Mouse (Mus musculus) adrenal gland, adult 18-20 months (tissue): ENCODE results near the gene Zup1. TPM values are rescaled to one million over a fixed set of nuclear protein-coding genes. Genes with fewer than 3 reads are reported as not detected.
"Not testable (repeated sequence)": the region's sequence is repeated elsewhere in the genome, so short reads cannot be mapped to it uniquely, and the experiment has no call there.

ENCODE experiments used
- DNase-seq, 2 experiments: peaks; one replicate each; pipeline ENCODE4 v3.0.0; 2021 to 2022; ENCODE audit warnings: low spot score in 2 of 2
- long read RNA-seq, 2 experiments: library from polyadenylated mRNA; stranded (forward); transcript quantifications; one replicate each; pipeline ENCODE4 v2.0.0; 2021
- total RNA-seq, 2 experiments: library from RNA; stranded (reverse); gene quantifications; 1 replicate in 1 of 2; 2 replicates in 1 of 2; pipeline ENCODE4 v1.2.3; 2021

Gene Zup1
- total RNA-seq: 10 to 100 TPM; 13.3 to 13.7 TPM
- long read RNA-seq, experiment 1, partial matches to known transcripts: 1 of 10 reads
- long read RNA-seq, experiment 1, other reads (novel, unspliced or antisense): 4 of 10 reads
- long read RNA-seq, experiment 2, transcript Zup1-202 (11 exons, 2,180 nt): major isoform, 6 of 16 reads
- long read RNA-seq, experiment 2, partial matches to known transcripts: 3 of 16 reads
- long read RNA-seq, experiment 2, other reads (novel, unspliced or antisense): 7 of 16 reads

DNA sequence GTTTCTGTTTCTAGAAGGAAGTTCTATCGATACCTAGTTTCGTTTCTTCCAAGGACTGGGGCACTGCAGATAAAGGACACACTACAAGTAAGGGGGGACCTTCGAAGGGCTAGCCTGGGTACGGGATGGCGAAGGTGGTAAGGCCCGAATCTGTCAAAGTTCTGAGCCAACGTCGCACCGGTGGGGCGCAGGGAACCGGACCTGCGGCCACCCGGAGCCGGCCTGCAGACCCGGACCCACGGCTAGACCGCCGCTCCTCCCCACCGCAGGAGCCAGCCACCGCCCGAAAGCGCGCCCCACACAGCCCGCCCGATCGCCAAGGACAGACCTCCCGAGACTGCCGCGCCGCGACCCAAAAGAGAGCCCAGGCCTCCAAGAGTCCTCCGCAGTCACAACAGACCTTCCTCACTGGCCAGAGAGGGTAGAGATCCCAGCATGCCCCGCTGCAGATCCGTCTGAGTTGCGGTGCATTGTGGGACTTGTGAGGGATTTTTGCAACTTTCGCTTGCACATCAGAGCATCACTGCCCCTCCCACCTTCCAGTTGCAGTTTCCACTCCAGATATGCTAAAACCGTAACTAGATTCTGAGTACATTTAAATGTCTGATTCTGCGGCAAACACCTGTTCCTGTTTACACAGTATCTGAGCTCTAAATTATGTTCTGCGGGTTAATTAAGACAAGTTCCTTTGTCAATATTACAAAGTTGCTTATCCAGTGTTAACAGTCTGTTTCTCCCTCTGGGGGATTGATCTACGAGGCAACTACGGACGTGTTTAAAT lies at the start of gene Zup1:
Gene Zup1, minus strand, starts transcription at position 467 of the 781 bp plus-strand sequence.
- peak; percentile 73 for DNase-seq

DNA sequence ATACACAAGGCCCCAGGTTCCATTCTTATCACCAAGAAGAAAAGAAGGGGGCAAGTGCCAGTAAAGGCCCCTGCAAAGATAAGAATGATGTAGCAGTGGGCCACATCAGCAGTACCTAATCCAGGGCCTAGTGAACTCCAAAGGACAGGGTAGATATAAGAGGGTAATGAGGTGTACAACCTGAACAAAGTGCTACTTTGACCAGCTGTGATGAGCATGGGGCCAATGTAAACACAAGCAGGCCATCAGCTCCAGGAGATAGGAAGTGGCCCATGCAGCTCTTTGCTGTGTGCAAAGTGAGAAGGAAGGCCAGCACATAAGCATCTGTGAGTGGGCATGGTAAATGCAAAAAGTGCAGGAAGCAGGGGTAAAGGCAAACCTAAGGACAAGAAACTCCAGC lies 47.3 kb upstream of the Zup1 start:
- no peak for DNase-seq

DNA sequence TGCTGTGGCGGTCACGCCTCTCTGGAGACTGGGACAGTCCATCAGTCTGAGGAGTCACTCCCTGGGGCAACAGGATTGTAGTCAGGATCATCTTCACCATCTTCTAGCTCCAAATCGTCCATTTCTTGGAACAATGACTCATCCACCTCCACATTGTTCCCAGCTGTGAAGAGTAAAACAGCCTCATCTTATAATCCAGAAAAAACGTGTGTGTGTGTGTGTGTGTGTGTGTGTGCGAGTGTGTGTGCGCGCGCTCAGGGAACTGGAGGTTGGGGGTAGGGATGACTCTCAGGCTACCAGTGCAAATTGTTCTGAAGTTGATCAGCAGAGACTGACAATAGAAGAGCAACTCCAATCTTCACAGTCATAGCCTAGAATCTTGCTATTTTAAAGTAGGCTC lies 45.6 kb upstream of the Zup1 start:
- not testable (repeated sequence) for DNase-seq

DNA sequence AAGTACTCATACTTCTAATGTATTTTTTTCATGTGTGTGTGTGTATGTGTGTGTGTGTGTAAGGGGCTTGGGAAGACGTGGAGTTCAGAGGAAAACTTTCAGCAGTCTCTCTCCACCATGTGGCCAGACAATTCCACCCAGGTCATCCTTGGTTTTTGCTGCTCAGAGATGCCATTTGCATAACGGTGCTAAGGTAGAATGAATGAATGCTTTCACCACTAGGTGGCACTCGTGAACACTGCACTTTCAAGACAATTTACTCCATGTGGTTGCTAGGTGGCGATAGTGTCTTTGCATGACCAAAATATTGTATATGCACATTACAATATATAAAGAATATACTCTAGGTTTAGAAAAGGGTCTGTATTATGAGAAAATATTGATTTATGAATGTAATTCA lies 35.7 kb upstream of the Zup1 start:
- peak; percentile 43 to 47 for DNase-seq

DNA sequence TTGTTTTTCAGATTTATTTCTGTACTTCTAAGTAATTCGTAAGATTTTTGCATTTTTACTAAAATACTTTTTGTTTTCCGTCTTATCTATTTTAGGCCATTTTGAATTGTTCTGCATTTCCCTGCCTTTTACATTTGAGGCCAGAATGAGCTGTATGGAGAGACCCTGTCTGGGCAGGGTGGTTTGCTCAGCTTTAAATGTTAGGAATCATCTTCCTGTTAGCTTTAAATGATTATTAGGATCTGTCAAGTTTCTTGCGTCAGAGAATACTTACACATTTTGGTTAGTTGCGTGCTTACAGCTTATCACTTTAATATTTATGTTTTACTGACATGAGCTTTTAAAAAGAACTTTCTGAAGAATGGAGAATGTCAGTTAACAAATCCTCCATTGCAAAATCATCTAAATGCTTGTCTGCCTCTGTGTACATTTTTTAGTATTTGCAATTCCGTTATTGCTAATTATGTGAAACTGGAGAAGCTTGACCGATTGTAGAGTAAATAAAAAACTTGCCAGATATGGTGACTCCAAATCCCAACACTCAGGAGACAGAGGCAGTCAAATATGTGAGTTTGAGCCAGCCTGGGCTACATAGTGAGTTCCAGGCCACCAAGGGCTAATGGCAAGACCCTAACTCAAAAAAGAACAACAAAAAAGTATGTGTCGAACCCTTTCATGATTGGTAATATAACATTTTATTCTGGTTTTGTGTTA lies 23.9 kb upstream of the Zup1 start:
- no peak for DNase-seq

DNA sequence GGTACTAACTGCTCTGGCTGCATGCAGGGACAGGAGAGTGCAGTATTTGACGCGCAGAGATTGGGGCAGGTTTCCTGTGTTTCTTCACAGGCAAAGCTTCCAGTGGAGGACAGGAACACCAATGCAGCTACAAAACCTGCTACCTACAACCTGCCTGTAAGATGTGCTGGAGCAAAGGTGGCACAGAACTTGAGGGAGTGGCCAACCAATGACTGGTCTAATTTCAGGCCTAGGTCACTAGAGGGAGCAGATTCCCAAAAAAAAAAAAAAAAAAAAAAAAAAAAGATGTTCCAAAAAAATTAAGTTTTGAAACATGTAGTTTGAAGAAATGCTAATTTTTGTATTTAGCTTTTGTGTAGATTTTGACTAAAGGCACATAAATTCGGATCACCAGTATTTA lies 1.4 kb upstream of the Zup1 start:
- DNase-seq: no peak

DNA sequence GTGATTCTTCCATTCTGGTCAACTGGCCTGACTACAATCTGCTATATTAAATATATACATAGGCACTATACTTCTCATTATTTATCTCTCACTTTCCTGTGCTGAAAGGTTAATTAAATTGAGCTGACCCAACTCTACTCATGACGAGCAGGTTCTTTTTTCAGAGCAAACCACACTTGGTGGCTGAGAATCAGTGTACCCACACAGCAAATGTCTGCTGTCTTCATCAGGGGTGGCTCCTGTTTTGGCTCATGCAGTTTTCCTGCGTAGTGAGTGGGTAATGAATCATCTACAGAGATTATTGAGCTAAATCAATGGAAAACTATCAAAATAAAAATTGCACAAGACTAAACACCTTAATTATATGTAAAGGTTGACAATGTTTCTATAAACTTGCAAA lies 4.7 kb downstream of the Zup1 start:
- DNase-seq: no peak

DNA sequence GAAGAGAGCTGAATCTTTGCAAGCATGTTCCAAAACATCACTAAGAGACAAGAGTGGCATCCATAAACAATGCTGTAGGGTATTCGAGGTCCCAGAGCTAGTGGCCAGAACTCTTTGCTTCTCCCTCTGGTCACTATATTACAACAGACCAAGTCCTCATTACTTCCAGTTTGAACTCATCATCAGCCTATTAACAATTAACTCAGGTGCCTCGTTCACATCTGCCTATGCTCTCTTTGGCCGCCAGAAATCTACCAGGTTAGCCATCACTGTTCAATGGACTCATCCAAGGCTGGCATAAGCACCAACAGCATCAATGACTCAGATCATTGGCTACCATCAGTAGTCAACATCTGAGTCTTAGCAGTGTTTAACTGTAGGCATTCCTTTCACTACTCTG lies 5.7 kb downstream of the Zup1 start:
- DNase-seq: no peak

DNA sequence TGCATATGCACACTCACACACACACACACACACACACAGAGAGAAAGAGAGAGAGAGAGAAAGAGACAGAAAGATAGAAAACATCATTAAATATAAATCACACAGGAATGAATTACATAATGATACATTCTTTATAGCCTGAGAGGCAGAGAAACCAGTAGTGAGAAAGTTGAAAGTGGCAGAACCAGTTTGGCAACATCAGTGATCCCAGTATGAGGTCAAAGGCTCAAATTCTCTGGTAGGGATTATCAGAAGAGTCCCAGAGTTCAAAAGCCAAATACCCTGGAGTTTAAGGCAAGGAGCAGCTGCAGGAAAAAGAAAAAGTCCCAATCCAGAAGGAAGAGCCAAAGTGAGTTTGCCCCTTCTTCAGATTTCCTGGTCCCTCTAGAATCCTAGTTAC lies 10.4 kb downstream of the Zup1 start:
- no peak for DNase-seq

DNA sequence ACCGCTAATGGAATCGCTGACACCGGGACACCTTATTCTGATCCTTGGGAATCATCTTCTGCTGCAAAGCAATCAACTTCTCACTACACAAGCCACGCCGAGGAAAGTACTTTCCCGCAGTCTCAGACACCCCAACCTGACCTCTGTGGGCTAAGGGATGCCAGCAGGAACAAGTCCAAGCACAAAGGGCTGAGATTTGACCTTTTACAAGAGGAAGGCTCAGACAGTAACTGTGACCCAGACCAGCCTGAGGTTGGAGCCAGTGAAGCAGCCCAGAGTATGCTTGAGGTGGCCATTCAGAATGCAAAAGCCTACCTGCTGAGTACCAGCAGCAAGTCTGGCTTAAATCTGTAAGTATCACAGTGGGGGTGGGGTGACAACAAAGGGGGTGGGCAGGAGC lies 45.6 kb downstream of the Zup1 start:
- DNase-seq: no peak

DNA sequence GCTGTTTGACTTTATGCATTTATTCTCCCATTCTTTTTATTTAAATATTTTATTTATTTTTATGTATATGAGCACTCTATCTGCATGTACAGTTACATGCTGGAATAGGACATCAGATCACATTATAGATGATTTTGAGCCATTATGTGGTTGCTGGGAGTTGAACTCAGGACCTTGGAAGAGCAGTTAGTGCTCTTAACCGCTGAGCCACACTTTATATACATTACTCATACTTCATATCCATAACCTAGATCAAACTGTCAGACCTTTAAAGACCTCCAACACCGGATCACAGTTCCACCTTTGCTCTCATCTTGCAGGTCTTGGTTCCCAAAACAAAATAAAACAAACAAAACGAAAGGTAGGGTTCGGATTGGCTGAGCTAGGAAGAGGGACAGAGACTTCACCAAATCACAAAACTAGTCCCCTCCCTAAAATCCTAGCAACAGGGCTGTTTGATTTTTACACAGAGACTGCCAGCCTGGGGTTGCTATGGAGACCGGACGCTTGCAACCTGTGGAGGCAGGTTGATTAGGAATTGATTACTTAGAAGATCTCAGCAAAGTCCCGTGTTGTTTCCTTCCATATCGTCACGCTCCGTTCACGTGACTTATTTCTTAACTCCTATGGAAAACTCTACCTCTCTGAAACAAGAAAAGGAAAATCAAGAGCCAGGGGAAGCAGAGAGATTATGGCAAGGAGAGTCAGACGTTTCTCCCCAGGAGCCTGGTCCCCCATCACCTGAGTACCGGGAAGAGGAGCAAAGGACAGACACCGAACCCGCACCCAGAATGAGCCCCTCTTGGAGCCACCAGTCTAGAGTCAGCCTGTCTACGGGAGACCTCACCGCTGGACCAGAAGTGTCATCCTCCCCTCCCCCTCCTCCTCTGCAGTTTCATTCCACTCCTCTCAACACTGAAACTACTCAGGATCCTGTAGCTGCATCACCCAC lies 46.3 kb downstream of the Zup1 start, which contains the start of gene Rsph4a:
Gene Rsph4a, plus strand, starts transcription at position 582 of the 952 bp plus-strand sequence.
- DNase-seq: peak; percentile 27 to 31

DNA sequence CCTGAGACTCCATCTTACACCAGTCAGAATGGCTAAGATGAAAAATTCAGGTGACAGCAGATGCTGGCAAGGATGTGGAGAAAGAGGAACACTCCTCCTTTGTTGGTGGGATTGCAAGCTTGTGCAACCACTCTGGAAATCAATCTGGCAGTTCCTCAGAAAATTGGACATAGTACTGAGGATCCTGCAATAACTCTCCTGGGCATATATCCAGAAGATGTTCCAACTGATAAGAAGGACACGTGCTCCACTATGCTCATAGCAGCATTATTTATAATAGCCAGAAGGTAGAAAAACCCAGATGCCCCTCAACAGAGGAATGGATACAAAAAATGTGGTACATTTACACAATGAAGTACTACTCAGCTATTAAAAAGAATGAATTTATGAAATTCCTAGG lies 49.5 kb downstream of the Zup1 start:
- not testable (repeated sequence) for DNase-seq

DNA sequence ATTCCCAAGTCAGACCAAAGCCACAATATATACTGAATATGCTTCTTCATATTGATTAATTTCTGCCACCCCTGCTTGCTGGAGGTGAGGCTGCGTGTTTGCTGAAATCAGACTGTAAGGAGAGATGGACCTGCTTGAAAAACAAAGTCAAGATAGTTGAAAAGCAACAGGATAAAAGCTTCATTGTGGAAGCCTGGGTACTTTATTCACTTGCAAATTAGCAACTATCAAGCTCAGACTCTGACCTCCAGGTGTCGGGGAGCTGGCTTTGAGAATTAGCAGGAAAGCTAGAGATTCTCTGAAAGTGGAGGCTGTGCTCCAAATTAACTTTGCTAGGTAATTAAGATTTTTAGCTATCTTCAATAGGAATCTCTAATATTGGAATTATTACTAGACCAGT lies 68.7 kb downstream of the Zup1 start:
- DNase-seq: not testable (repeated sequence)

DNA sequence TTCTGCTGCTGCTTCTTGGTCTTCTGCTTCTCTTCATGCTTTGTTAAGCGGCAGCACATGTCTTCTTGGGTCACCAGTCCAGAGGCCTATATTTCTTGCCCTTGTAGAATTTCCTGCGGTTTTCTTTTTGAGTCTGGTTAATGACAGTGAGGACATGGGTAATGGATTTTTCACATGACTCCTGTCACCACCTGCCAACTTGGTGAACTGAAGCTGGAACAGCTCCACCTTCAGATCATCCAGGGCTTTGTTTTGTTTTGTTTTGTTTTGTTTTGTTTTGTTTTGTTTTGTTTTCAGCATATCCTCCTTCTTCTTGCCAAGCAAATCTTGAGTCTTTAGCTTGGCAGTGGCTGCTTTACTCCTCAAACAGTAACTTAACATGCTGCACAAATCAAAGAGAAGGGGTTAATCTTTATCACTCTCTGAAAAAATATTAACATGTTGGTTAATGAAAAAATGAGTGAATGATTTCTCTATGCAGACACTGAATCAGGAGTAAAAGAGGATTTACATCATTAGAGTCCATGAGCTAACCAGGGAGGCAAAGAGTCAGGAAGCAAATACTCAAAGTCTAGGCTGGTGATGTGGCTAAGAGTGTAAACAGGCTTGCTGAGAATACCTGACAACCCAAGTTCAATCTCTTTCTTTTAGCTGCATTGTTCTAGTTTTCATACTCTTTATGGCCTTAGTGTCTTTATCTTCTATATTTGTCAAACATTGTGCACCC lies 78.2 kb downstream of the Zup1 start:
- DNase-seq: no peak

DNA sequence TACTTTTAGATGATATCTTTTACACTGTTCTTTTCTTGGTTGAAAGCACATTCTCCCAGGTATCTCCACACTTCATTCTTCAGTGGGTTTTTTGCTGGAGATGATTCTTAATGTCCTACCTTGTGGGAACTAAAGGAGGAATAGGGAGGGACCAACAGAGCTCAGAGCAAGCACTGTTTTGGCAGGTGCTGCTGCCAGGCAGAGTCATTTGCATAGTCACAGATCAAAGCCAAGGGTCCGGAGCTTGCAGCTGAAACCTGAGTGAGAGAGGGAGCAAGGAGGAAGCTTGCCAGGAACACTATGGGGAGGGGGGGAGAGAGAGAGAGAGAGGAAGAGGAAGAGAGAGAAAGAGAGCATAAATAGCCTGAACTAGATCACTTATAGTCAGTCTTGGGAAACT lies 80.6 kb downstream of the Zup1 start:
- DNase-seq: no peak

Other genes with a start within 250 kb of the Zup1 start
- gene Sult3a2, start 164.6 kb downstream of the Zup1 start, total RNA-seq: not detected
- under 1 TPM in 1 of 2 experiments, not detected in 1; 0.40 TPM for gene Sult3a1, start 93.5 kb downstream of the Zup1 start, total RNA-seq
- under 1 TPM in 1 of 2 experiments, not detected in 1; 0.36 TPM for gene Rsph4a, start 46.2 kb downstream of the Zup1 start, total RNA-seq
- gene Rwdd1, start 68.4 kb upstream of the Zup1 start, total RNA-seq: 100 to 1,000 TPM in 1 of 2 experiments, 10 to 100 TPM in 1; 88.4 to 101 TPM
- gene Trappc3l, start 86.3 kb upstream of the Zup1 start, total RNA-seq: not detected
- not detected for gene Calhm4, start 93.0 kb upstream of the Zup1 start, total RNA-seq
- under 1 TPM; 0.32 to 0.33 TPM for gene Calhm5, start 145.2 kb upstream of the Zup1 start, total RNA-seq
- under 1 TPM; 0.45 to 0.56 TPM for gene Calhm6, start 176.7 kb upstream of the Zup1 start, total RNA-seq